Comparison of ENCODE assay signal across 18 mouse cellular contexts in the genomic region with DNA sequence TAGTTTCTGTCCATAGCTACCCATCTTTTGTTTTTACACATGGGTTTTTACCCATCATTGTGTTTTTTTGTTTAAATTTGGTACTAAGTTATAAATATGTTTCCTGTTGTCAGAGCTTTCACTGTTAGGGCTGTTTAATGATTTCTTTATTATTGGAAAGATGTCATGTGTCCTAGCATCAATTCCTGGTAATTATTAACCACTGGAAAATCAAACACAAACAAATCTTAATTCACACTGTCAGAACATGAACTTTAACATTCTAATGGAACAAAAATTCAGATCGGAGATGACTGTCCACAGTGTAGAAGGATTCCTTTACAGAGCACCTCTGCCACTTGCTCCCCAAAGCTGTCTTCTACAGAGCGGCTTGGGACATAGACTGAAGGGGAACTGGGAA. TPM values are rescaled to one million over a fixed set of nuclear protein-coding genes. Genes with fewer than 3 reads are reported as not detected.
"Had no signal": no experiment of that assay in that cellular context is flagged by ENCODE, and none has a peak within 500 bp of the region (broad histone marks: within the 10 kb centered on the region; RNA-seq: fewer than 3 reads in every experiment).

No protein-coding gene starts in this region.

- H3K4me2 ChIP-seq: lung, embryonic 15.5 days; midbrain, embryonic 11.5 days; midbrain, embryonic 13.5 days; midbrain, embryonic 15.5 days; neural tube, embryonic 12.5 days; stomach, embryonic 15.5 days had no signal

- H3K4me1 ChIP-seq: lung, embryonic 15.5 days; midbrain, embryonic 13.5 days; midbrain, embryonic 15.5 days; neural tube, embryonic 12.5 days; stomach, embryonic 15.5 days had no signal

- DNase-seq: lung, adult 2 months; lung, postnatal 14 days; lung, postnatal 36 days; right cerebral cortex, postnatal 14 days; thymus, adult 2 months; thymus, postnatal 25 days; thymus, postnatal 4 days had no signal

- H3K9me3 ChIP-seq: lung, embryonic 15.5 days; megakaryocyte, embryonic 14.5 days; midbrain, embryonic 13.5 days; midbrain, embryonic 15.5 days; neural tube, embryonic 12.5 days; stomach, embryonic 15.5 days had no signal

- H3K36me3 ChIP-seq: lung, embryonic 15.5 days; midbrain, embryonic 13.5 days; midbrain, embryonic 15.5 days; neural tube, embryonic 12.5 days; stomach, embryonic 15.5 days had no signal

- H3K27me3 ChIP-seq: lung, embryonic 15.5 days; megakaryocyte, embryonic 14.5 days; midbrain, embryonic 13.5 days; midbrain, embryonic 15.5 days; neural tube, embryonic 12.5 days; stomach, embryonic 15.5 days had no signal

- H3K9ac ChIP-seq: lung, embryonic 15.5 days; midbrain, embryonic 13.5 days; midbrain, embryonic 15.5 days; neural tube, embryonic 12.5 days; stomach, embryonic 15.5 days had no signal

- H3K4me3 ChIP-seq: lung, embryonic 15.5 days; megakaryocyte, embryonic 14.5 days; midbrain, embryonic 13.5 days; midbrain, embryonic 15.5 days; neural tube, embryonic 12.5 days; stomach, embryonic 15.5 days had no signal

- H3K27ac ChIP-seq: lung, embryonic 15.5 days; macrophage; midbrain, embryonic 13.5 days; midbrain, embryonic 15.5 days; neural tube, embryonic 12.5 days; stomach, embryonic 15.5 days; stomach, postnatal 0 days had no signal

- ATAC-seq: lung, postnatal 0 days; midbrain, embryonic 13.5 days; midbrain, embryonic 15.5 days had no signal

RNA-seq across cellular contexts. Expression of gene Lamb3, which starts 2.1 kb away (rescaled TPM):
- polyA plus RNA-seq: macrophage; midbrain, embryonic 11.5 days had no signal

RNA-seq across cellular contexts. Expression of gene Irf6, which starts 52.5 kb away (rescaled TPM):
- polyA plus RNA-seq: macrophage had no signal

RNA-seq across cellular contexts. Expression of gene Hsd11b1, which starts 58.4 kb away (rescaled TPM):
- polyA plus RNA-seq: midbrain, embryonic 11.5 days; midbrain, embryonic 13.5 days; midbrain, embryonic 15.5 days; neural tube, embryonic 12.5 days; neural tube, embryonic 14.5 days had no signal
